Mouse (Mus musculus): ENCODE data around the gene Golt1b. TPM values are rescaled to one million over a fixed set of nuclear protein-coding genes. Genes with fewer than 3 reads are reported as not detected.

Gene Golt1b
- total RNA-seq, 2 experiments from 2014 or later, result 16.7 to 18.7 TPM

DNA sequence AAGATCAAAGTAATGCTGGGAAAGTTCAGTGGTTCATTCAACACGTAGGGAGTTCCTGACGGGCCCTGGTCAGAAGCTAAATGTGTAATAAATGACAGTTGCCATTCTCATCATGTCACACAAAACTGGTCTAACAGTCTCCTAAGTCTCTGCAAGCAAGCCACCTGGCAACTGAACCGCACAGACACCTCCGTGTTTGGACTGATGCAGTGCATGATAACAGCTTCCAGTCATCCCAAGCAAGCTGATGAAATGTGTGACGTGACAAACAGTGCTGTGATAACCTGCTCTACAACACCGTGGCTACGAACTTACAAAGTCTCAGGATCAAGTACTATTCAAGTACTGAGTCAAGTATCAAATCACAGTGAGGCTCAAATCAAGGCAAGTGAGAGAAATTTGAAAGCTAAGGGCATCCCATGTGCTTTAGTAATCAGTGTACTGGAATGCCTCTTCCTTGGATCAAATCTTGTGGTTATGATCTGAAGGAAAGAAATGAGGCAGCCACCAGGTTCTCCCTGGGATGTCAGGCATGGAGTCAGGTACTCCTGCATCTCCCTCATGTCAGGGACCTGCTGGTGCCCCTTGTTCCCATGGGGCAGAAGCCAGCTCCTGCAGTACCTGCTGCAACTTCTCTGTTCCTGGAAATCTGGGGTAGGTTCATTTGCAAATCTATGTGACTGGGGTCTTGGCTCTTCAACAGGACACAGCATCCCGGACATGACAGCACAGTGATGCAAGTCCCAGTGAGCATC lies 8.3 kb upstream of the Golt1b start:
- no peak for DNase-seq
- intact Hi-C loops (cut with DNase I), result no loop called here

DNA sequence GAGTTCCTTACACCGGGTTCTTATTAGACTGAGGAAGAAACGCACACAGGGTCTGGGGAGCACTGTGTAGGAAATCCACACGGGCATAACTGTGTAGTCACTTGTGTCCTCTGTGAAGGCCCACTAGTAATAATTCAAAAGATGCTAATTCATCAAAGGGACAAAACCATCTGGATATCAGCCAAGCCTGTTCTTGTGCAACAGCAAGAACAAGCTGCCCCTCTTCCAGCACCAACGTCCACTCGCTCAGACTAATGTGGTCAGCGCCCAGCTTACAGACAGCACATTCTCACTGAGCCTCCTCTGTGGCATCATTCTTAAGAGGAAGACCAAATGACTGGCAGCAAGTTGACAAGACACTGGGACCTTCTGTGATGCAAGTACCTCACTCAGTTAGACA lies 7.1 kb upstream of the Golt1b start:
- intact Hi-C loops (cut with DNase I), result no loop called here
- DNase-seq, result no peak

DNA sequence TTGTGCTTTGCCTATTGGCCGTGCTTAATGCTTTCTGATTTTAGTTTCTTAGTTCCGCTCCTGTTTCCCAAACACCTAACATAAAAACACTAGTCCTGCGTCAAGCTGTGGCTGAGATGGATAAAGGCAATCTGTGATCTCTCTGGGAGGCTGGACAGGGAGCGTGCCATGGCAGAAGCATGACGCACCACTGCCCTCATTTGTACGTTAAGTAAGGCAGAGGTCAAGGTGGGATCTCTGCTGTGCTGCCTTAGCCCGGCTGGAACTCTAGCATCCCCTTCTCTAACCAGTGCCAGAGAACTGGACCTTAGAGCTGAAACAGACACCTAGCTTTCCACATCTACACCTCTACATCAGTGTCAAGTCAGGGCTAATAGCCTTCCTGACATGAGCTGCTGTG lies 5.4 kb upstream of the Golt1b start:
- intact Hi-C loops (cut with DNase I), result no loop called here

DNA sequence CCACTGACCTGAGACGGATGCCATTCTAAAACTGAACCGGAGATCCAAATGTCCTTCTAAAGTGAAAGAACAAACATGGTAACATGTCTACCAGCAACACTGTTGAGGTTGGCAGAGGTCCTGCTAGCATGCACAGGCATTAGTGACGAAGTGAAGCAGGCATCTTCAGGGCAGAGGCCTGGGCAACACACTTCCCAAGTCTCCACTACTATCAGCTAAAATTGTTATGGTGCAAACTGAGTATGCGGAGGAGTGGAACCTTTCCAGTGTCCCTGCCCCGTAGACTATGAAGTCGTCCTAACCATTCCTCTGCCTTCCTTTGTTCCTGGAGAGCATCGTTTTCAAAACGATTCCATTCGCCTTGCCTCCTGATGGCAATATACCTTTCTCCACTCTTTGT lies 2.5 kb upstream of the Golt1b start:
- DNase-seq, result no peak
- intact Hi-C loops (cut with DNase I), result no loop called here

More for the DNA sequence above, 5.4 kb upstream of the Golt1b start:
- DNase-seq, result no peak

DNA sequence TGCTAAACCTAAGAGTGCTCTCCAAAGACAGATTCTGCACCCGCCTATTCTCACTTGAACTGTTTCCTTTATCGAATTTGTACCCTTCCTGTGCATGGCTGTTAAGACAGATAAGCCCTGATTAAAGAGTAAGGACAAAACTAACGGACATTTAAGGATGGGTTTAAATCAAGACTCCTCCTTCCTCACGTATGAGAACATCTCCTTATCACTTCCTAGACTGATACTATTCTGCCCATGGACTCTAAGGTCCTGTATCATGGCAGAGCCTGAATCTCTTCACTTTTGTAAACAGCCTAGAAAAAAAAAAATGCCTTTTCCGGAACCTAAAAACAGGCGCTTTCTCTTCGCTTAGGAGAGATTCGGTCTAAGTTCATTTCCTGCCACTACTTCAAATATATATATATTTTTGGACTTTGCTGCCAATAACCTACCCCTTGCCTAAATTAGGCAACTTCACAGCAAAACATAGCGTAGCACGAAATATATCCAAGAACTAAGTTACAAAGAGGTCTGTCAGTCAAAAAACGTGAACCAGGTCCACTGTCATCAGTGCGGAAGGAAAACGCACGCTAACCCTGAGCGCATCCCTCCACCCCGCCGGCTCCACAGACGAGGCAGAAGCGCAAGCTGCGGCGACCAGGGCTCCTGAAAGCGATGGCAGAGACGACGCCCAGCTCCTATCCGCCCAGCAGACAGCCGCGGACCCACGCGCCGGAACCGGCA lies 573 bp upstream of the Golt1b start:
- intact Hi-C loops (cut with DNase I), result loop anchor here (5.0 kb wide), 3 partner anchors 39 to 371 kb away; partner anchors contain the start of genes Cmas and Pyroxd1
- DNase-seq, result no peak

DNA sequence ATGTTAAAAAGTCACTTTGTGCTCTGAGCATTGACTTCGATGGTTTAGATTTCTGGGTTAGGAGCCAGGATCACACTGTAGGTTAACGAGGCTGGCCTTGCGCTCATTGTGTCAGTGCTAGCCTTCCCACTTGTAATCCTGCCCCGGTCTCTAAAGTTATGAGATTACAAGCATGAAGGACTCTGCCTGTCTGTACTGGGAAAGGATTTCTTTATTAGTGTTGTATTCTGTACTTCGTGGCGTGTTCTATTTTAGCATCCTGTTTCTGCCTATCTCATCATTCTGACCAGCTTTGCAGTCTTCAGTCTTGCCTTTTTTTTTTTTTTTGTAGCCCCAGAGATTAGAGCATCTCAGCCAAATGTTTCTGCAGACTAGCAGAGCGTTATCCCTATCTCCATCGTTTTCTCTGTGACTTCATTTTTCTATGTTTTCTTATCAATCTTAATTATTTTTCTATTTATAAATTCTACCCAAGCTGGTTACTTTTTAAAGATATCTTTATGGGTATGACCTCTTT lies 792 bp downstream of the Golt1b start:
- intact Hi-C loops (cut with DNase I), result loop anchor here (5.0 kb wide), 3 partner anchors 41 to 369 kb away; partner anchors contain the start of genes Cmas and Pyroxd1
- DNase-seq, result no peak

DNA sequence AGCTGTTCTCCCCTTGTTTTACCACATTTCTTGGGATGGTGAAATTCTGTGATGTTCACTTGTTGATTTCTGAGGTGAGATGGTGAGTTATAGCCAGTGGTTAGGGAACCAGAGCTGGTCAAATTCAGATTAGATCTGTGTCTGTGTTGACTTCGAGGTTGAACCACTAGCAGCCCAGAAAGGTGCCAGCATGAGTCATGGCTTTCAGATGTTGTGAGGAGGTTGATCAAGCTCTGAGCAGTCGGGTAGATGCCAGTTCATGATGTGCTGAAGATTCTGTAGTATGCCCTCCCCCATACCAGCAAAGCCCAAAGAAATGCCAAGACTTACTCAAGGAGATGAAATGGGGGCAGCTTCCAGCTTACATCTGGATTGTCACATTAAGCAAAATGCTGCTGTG lies 2.1 kb downstream of the Golt1b start:
- no peak for DNase-seq
- intact Hi-C loops (cut with DNase I), result loop anchor here (5.0 kb wide), 3 partner anchors 42 to 368 kb away; partner anchors contain the start of genes Cmas and Pyroxd1

DNA sequence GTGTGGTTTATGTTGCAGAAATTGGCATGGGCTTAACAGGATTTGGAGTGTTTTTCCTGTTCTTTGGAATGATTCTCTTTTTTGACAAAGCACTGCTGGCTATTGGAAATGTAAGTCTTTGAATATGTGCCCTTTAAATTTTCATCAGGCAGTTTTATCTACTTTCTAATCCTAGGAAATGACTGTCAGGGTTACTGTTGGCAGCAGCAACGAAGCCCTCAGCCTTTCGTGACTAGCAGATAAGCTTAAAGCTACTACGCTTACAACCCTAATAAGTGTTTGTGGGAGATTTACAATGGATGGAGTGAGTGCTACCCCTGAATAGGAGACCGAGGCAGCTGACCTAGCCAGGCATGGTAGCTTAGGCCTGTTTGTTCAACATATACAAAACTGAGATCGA lies 5.3 kb downstream of the Golt1b start:
- no peak for DNase-seq
- intact Hi-C loops (cut with DNase I), result no loop called here

DNA sequence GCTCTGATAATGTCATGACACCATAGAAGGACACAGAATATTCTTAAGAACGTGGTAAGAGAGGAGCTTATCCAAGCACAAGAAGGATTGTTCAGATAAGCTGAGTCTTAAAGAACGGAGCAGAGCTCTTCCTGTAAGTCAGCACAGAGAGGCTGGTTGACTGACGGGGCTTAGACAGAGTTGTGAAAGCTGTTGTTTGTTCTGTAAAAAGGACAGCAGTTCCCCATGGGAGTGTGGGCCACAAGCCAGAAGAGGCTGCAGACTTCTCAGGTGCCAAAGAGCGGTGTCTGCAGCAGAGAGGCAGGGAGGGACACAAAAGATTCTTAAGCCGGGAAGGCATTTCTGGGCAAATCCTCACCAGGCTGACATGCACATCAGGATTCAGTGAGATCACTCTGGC lies 7.6 kb downstream of the Golt1b start:
- intact Hi-C loops (cut with DNase I), result no loop called here
- peak; percentile 12 for DNase-seq

DNA sequence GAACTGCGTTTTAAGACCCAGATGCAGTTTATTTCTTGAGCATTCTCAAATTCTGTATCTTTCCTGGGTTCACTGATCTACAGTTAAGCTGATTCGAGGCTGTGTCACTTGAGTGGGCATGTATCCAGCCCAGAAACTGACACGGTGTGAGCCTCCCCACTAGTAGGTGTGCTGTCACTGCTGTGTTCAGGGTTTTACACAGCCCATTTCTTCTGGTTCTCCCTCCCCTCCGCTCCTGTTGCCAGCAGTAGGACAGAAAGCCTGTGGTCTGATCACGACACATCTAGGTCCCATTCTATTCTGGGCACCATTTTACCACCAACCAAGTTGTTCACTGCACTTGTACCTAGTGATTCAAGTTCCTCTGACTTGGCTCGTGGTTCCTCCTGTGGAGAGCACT lies 8.7 kb downstream of the Golt1b start:
- DNase-seq, result no peak
- intact Hi-C loops (cut with DNase I), result no loop called here

DNA sequence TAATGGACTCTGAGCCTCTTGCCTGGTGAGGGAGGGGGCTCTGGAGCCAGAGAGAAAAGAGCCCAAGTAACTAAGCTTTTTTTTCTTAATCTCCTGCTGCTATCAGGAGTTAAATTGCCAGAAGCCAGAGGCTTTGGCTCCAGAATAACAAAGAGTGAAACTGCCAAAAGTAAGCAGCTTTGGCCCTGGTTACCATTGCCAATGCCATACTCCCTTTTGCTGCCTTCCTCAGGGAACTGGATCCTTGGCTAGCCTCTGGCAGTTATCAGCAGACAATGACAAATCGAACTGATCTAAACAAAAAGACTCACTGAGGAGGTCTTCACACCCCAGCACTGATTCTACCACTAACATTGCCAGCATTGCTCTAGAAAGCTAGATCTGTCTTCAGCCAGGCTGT lies 24.1 kb downstream of the Golt1b start:
- intact Hi-C loops (cut with DNase I), result no loop called here
- DNase-seq, result no peak

DNA sequence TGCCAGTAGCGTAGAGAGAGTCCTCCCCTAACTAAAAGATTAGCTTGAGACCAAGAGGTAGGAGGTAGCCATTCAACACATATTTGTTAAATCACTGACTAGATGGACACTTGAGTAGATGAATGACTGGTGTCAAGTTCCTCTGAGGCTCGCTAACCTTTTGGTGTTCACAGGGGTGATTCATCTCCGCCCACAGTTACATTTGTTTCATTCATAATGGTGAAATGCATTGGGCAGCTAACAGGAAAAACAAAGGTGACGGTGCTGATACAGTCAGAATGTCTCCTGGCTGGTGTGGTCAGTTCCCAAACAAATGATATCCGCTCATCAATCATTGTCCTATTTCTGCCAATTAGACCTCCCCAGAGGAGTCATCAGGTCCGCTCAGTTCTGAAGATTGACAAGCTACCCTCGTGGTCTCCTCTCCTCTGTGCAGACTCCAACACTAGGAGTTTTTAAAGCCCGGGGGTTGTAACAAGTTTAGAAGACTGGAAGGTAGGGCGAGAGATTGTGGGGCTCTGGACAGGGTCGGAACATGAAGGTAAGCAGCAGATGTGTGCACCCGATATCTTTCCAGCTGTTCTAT lies 26.0 kb downstream of the Golt1b start, which contains the start of gene Spx:
TSS of gene Spx (plus strand) at position 536 of the 586 bp plus-strand sequence.
- intact Hi-C loops (cut with DNase I), result no loop called here

DNA sequence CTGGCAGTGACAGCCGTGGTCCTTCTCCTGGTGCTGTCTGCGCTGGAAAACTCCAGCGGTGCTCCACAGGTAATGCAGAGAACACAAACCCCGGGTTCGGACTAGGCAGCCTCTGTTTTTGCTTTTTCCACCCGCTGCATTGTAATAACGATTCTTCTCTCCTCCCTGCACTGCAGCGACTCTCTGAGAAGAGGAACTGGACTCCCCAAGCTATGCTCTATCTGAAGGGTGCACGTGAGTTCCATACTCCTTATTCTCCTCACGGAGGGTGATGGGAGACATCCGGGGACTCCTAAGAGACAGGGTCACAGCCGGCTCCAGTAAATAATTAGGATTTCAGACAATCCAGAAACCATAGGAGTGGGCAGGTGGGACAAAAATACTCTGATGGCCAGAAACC lies 26.8 kb downstream of the Golt1b start:
- intact Hi-C loops (cut with DNase I), result no loop called here
- DNase-seq, result no peak

More for the DNA sequence above, 26.0 kb downstream of the Golt1b start, which contains the start of gene Spx:
- DNase-seq, result no peak

DNA sequence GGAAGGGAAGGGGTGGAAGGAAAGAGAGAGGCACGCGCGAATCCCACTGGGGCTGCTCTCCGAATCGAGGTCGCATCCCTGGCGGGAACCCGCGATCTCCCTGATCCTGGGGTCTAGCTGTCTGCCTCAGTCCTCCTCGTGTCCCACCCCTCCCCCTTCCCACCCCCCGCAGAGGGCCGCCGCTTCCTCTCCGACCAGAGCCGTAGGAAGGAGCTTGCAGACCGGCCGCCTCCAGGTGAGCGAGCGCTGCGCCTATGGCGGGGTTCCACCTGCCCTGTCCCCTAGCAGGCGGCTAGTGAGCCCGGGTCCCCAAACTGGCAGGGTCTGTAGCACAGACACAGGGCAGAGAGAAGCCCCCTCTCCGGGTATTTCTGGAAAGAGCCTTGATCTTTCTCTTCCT lies 27.6 kb downstream of the Golt1b start:
- DNase-seq, result no peak
- intact Hi-C loops (cut with DNase I), result no loop called here

DNA sequence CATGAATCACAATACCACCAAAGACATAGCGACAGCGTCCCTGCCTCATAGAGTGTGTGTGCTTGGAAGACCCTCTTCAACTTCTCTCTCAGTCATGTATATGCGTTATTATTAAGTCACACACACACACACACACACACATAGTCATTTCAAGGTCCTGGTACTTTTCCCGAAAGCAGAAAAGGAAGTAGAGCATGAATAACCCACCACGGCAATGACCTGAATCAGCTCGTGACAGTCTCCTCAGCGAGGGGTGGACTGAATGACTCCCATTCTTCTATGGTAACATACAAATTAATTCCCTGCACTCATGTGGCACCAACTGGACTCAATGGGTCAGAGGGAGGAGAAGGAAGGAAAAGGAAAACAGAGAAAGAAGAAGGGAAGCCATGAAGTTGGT lies 38.0 kb downstream of the Golt1b start:
- intact Hi-C loops (cut with DNase I), result no loop called here
- no peak for DNase-seq

DNA sequence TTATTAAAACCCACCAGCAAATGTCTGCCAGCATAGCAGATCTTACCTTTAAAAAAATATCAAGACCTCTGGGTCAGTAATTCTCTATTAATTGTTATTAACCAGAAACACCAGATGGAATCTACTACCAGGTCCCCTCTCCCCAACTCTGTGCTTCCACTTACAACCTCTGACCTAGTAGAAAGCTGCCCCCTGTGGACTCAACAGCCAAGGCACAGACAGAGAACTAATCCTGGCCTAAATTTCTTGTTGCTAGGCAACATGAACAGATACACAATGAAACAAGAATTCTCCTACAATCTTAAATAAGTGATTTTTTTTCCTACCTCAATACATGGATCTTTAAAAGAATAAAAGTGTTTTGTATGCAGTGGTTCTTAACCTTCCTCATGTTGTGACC lies 42.1 kb downstream of the Golt1b start:
- intact Hi-C loops (cut with DNase I), result no loop called here
- DNase-seq, result no peak

DNA sequence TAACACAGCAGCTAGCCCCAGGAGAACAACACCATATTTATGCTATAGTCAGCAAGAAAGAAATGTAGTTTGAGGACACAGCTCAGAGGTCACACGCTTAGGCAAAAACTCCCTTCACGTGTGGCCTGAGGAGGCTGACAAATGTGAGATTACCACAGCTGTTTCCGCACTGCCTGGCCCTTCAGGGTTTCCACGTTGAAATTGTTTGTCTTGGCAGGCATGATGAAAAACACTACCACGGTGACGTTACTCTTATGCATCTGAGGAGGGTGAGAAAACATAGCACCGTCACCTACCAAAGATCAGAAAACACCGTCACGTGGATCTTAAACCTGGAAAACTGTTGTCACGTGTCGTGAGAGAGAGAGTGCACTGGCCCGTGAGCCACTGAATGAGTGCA lies 64.4 kb downstream of the Golt1b start:
- no peak for DNase-seq
- intact Hi-C loops (cut with DNase I), result no loop called here

DNA sequence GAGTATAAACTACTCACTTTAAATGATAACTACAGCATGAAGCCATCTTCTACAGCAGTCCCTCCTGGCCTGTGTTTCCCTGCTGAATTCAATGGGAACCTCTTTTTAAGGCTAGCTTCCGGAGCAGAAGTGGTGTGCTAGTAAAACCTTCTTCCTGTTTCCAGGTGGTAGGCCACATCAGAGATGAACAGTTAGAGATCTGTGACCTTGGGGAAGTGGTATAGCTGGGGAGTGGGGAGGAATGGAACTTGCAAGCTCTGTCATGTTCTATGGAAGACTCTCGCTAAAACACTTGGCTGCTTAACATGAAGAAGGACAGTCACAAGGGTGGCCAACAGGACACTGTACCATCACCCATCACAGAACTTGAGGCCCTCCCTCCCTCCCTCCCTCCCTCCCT lies 66.3 kb downstream of the Golt1b start:
- intact Hi-C loops (cut with DNase I), result no loop called here

More for the DNA sequence above, 66.3 kb downstream of the Golt1b start:
- DNase-seq, result no peak
